Mouse (Mus musculus) C2C12 (cell line): ENCODE data around the gene Gm5039.
"Not testable (repeated sequence)": the region's sequence is repeated elsewhere in the genome, so short reads cannot be mapped to it uniquely, and the experiment has no call there.

ENCODE experiments used
- CTCF ChIP-seq: IDR thresholded peaks from one replicate; pipeline ENCODE4 v1.5.1; 2011; ENCODE audit not compliant: control insufficient read depth, insufficient read depth, insufficient read length
- FOSL1 ChIP-seq: IDR thresholded peaks from one replicate; pipeline ENCODE4 v1.8.0; 2011; ENCODE audit warnings: mild to moderate bottlenecking, low read length; ENCODE audit not compliant: poor library complexity, insufficient read depth, severe bottlenecking
- MYOD1 ChIP-seq: IDR thresholded peaks from one replicate; pipeline ENCODE4 v1.6.1; 2011; ENCODE audit warnings: low read depth; ENCODE audit not compliant: control insufficient read depth, insufficient read length
- USF1 ChIP-seq: IDR thresholded peaks from one replicate; pipeline ENCODE4 v1.6.1; 2011; ENCODE audit warnings: low read depth, mild to moderate bottlenecking, control low read depth, moderate library complexity

- not testable (repeated sequence) for TF ChIP-seq MYOD1, CTCF, USF1, FOSL1
Measured at GRCm38 (mm10) chr12:88341286-88341685, 17.5 kb upstream of the Gm5039 start.
